Mouse (Mus musculus) hindbrain, postnatal 0 days (tissue): ENCODE measurements around the gene Sqor. TPM values are rescaled to one million over a fixed set of nuclear protein-coding genes. Genes with fewer than 3 reads are reported as not detected.

Experiments
- ATAC-seq: fragments of 200-750 bp; cut with Nextera tagmentation; 2 replicates; pipeline ENCODE4 v1.8.0; 2017; ENCODE audit warnings: mild to moderate bottlenecking, moderate TSS enrichment, moderate library complexity
- DNase-seq: peaks from one replicate; pipeline ENCODE4 v3.0.0-alpha.2; 2015; ENCODE audit warnings: low spot score
- H3K27ac ChIP-seq: fragments of 300-500 bp; sonication (generic); 2 replicates; pipeline ENCODE4 v1.5.1; 2014; ENCODE audit warnings: mild to moderate bottlenecking
- H3K27me3 ChIP-seq: fragments of 300-500 bp; sonication (generic); 2 replicates; pipeline ENCODE4 v1.6.1; 2014; ENCODE audit warnings: low read length, mixed read lengths; ENCODE audit not compliant: insufficient read depth
- H3K36me3 ChIP-seq: fragments of 300-500 bp; sonication (generic); 2 replicates; pipeline ENCODE4 v1.6.1; 2014; ENCODE audit warnings: low read length, mixed read lengths; ENCODE audit not compliant: insufficient read depth
- H3K4me1 ChIP-seq: fragments of 300-500 bp; sonication (generic); 2 replicates; pipeline ENCODE4 v1.6.1; 2014; ENCODE audit warnings: antibody characterized with exemption, low read length, mixed read lengths; ENCODE audit not compliant: insufficient read depth
- H3K4me2 ChIP-seq: fragments of 300-500 bp; sonication (generic); 2 replicates; pipeline ENCODE4 v1.6.1; 2014; ENCODE audit warnings: low read depth, mild to moderate bottlenecking, low read length, moderate library complexity, mixed read lengths
- H3K4me3 ChIP-seq: fragments of 300-500 bp; sonication (generic); 2 replicates; pipeline ENCODE4 v1.5.1; 2014; ENCODE audit warnings: low read length
- H3K9ac ChIP-seq: fragments of 300-500 bp; sonication (generic); replicated peaks from 2 replicates; pipeline ENCODE4 v1.6.1; 2014; ENCODE audit warnings: mild to moderate bottlenecking, low read length, moderate library complexity, mixed read lengths
- H3K9me3 ChIP-seq: fragments of 300-500 bp; sonication (generic); 2 replicates; pipeline ENCODE4 v1.6.1; 2016; ENCODE audit warnings: low read length, mixed read lengths
- CTCF ChIP-seq: IDR thresholded peaks from 2 replicates; pipeline ENCODE4 v1.5.1; 2016; ENCODE audit warnings: antibody characterized with exemption, control low read depth, low read depth
- WGBS: fragments of 180-500 bp; shearing (Covaris S2); extraction: QIAGEN DNeasy Blood & Tissue Kit; methylation state at CpG from one replicate; pipeline ENCODE4 v1.1.7; 2014; 5-methylcytosine and 5-hydroxymethylcytosine counted together
- polyA plus RNA-seq: library from polyadenylated mRNA; unstranded; fragments of >200 nt; fragmentation: Nextera tagmentation; extraction: Ambion mirVana; gene quantifications from 2 replicates; pipeline ENCODE4 v1.2.1, GENCODE M21; 2015
- total RNA-seq: library from RNA; depleted of rRNA; stranded (reverse); fragments of >200 nt; gene quantifications from 2 replicates; pipeline ENCODE4 v1.2.3, GENCODE M21; 2014

Gene Sqor
- total and polyA plus RNA-seq, 2 experiments from 2014 or later, result 2.9 to 5.7 TPM

GRCm38 (mm10) chr2:122764526-122764925 lies 511 bp upstream of the Sqor start:
- 61% methylated on average over 6 of the region's 6 CpGs for WGBS
- H3K4me2 ChIP-seq, result peak overlapping the region; percentile 95
- DNase-seq, result no peak

GRCm38 (mm10) chr2:122765794-122766145 lies 733 bp downstream of the Sqor start:
- H3K36me3 ChIP-seq, result no peaks in the 10 kb centered on the region
- 0 out of 2 replicates have a peak overlapping the region, but pooled peaks have one; percentile 47 for H3K9ac ChIP-seq
- DNase-seq (no peak), ATAC-seq (no peak)
- peak overlapping the region; percentile 48 for H3K4me3 ChIP-seq
- H3K4me2 ChIP-seq, result peak overlapping the region; percentile 95
- WGBS, result 45% methylated on average over 3 of the region's 3 CpGs
- no peak for TF ChIP-seq CTCF
- H3K4me1 ChIP-seq, result no peaks in the 10 kb centered on the region
- no peak overlapping the region for H3K27ac ChIP-seq
- H3K9me3 ChIP-seq, result no peaks in the 10 kb centered on the region
- peaks cover 3% of the 10 kb centered on the region; the same call in 1 of the 2 replicates for H3K27me3 ChIP-seq

More at GRCm38 (mm10) chr2:122764526-122764925, 511 bp upstream of the Sqor start:
- H3K9ac ChIP-seq, result no peak overlapping the region
- peak overlapping the region; percentile 48 for H3K4me3 ChIP-seq
- TF ChIP-seq CTCF, result no peak
- H3K9me3 ChIP-seq, result no peaks in the 10 kb centered on the region
- no peaks in the 10 kb centered on the region for H3K4me1 ChIP-seq
- no peak overlapping the region for H3K27ac ChIP-seq
- ATAC-seq, result no peak
- no peaks in the 10 kb centered on the region for H3K36me3 ChIP-seq
- peaks cover 3% of the 10 kb centered on the region; the same call in 1 of the 2 replicates for H3K27me3 ChIP-seq

GRCm38 (mm10) chr2:122771002-122771401 lies 6.0 kb downstream of the Sqor start:
- no peak overlapping the region for H3K9ac ChIP-seq
- DNase-seq, result no peak
- H3K36me3 ChIP-seq, result no peaks in the 10 kb centered on the region
- ATAC-seq, result no peak
- no peaks in the 10 kb centered on the region for H3K4me1 ChIP-seq
- H3K27me3 ChIP-seq, result no peaks in the 10 kb centered on the region
- no peaks in the 10 kb centered on the region for H3K9me3 ChIP-seq
- H3K4me3 ChIP-seq, result no peak overlapping the region
- 90% methylated on average over 2 of the region's 2 CpGs for WGBS
- TF ChIP-seq CTCF, result no peak
- H3K4me2 ChIP-seq, result no peak overlapping the region
- no peak overlapping the region for H3K27ac ChIP-seq

DNA sequence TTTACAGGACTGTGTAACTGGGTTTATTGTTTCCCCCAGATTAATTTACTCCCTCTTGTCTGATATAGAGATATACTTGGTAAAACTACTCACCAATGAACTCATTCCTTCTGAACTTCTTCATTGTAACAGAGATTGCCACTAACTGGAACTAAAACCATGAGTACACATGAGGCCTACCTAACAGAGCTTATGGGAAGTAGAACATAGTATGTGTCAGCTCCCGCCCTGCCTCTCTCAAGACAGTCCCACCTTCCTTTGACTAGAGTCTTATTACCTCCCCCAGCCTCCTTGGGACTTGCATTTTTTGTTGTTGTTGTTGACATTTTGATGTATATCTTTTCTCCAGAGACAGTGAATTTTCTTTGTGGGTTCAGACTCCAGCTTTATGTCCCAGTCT lies 7.9 kb downstream of the Sqor start:
- TF ChIP-seq CTCF, result no peak
- Histone ChIP-seq H3K27ac (no peak overlapping the region), H3K9ac (no peak overlapping the region), H3K4me3 (no peak overlapping the region), H3K4me1 (no peaks in the 10 kb centered on the region), H3K9me3 (no peaks in the 10 kb centered on the region), H3K4me2 (no peak overlapping the region), H3K36me3 (no peaks in the 10 kb centered on the region), H3K27me3 (no peaks in the 10 kb centered on the region)
- 84% methylated on average over 1 of the region's 1 CpGs for WGBS
- DNase-seq (no peak), ATAC-seq (no peak)

- H3K9ac ChIP-seq, result no peak overlapping the region
- H3K9me3 ChIP-seq, result no peaks in the 10 kb centered on the region
- no peak for DNase-seq
- no peak overlapping the region for H3K4me2 ChIP-seq
- H3K4me3 ChIP-seq, result no peak overlapping the region
- 82% methylated on average over 1 of the region's 1 CpGs for WGBS
- H3K27ac ChIP-seq, result no peak overlapping the region
- TF ChIP-seq CTCF, result no peak
- no peak for ATAC-seq
- no peaks in the 10 kb centered on the region for H3K27me3 ChIP-seq
- no peaks in the 10 kb centered on the region for H3K36me3 ChIP-seq
- no peaks in the 10 kb centered on the region for H3K4me1 ChIP-seq
Measured at GRCm38 (mm10) chr2:122775491-122775890, 10.5 kb downstream of the Sqor start.

DNA sequence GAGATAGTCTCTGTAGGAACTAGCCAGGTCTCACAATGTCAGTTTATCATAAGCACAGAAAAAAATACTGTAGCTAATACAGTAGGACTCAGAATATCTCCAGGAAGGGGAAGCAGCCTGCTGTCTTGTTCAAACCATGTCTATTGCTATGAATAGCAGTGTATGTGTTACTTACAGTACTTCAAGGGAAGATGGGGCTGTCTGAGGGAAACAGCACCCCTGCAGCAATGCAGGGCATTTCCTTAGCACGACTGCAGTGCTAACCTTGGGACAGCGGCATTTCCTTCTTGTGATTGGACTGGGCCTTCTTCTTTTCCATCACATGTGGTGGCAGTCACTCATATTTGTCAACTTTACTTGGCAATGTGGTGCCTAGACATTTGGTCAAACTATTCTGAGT lies 11.8 kb downstream of the Sqor start:
- Histone ChIP-seq H3K4me1 (no peaks in the 10 kb centered on the region), H3K4me2 (no peak overlapping the region), H3K27me3 (no peaks in the 10 kb centered on the region), H3K36me3 (no peaks in the 10 kb centered on the region), H3K9me3 (no peaks in the 10 kb centered on the region), H3K9ac (no peak overlapping the region), H3K27ac (no peak overlapping the region), H3K4me3 (no peak overlapping the region)
- TF ChIP-seq CTCF, result no peak
- 64% methylated on average over 2 of the region's 2 CpGs for WGBS
- ATAC-seq (no peak), DNase-seq (no peak)

- Histone ChIP-seq H3K9ac (no peak overlapping the region), H3K27ac (no peak overlapping the region), H3K4me2 (no peak overlapping the region), H3K4me3 (no peak overlapping the region), H3K36me3 (no peaks in the 10 kb centered on the region), H3K9me3 (no peaks in the 10 kb centered on the region), H3K27me3 (no peaks in the 10 kb centered on the region), H3K4me1 (no peaks in the 10 kb centered on the region)
- WGBS, result 80% methylated on average over 5 of the region's 5 CpGs
- DNase-seq (no peak), ATAC-seq (no peak)
- TF ChIP-seq CTCF, result no peak
Measured at GRCm38 (mm10) chr2:122779967-122780366, 14.9 kb downstream of the Sqor start.
